8 mouse cellular contexts compared by ENCODE assay signal in the genomic region with DNA sequence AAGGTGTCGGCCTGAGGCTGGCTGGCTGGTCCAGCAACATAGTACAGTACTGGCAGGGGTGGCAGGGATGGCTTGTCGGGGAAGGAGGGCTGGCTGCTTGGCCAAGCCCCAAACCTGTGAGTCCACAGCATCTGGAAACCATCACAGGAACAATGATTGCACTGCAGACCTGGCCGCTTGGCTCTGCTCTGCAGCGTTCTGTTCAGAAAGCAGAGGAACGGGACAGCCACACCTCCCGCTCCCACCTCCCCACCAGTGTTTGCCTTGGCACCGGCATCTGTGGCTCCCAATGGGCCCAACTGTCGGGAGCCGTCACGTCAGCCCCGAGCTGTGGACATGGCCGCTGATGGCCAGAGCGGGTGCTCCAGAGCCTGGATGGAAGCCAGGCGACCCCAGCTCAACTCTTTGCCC. TPM values are rescaled to one million over a fixed set of nuclear protein-coding genes. Genes with fewer than 3 reads are reported as not detected.
DNase-seq lines count a peak whose midpoint lies in the region; ATAC-seq lines count a peak whose summit lies in the region.

No protein-coding gene starts in this region.

- peaks cover 41% of the 10 kb centered on the region for H3K4me1 ChIP-seq in hindbrain, embryonic 16.5 days (ENCODE audit: control insufficient read depth, insufficient read depth, low read depth, low read length)

- WGBS in hindbrain, embryonic 16.5 days: 49% methylated on average over 14 of the region's 14 CpGs

- ATAC-seq in hindbrain, embryonic 16.5 days: 0 out of 2 replicates have a peak, but pooled peaks have one; percentile 22

- no peak overlapping the region for H3K4me2 ChIP-seq in hindbrain, embryonic 16.5 days (ENCODE audit: low read length)

- H3K4me3 ChIP-seq in hindbrain, embryonic 16.5 days (ENCODE audit: low read length): no peak overlapping the region

- peak; percentile 53 for DNase-seq in adrenal gland, postnatal 10 days
- DNase-seq in adrenal gland, adult 18-20 months (ENCODE audit: low spot score in 2 of 2): no peak
- peak; percentile 3 for DNase-seq in thymus, postnatal 14 days
- DNase-seq in thymus, postnatal 25 days: no peak
- peak; percentile 48 for DNase-seq in lung, postnatal 25 days (ENCODE audit: low spot score)
- DNase-seq in frontal cortex, adult 2 months (ENCODE audit: extremely low spot score in 1 of 2, low spot score in 1 of 2): no peak
- DNase-seq in frontal cortex, postnatal 36 days (ENCODE audit: low spot score in 2 of 2): no peak

- no peaks in the 10 kb centered on the region for H3K27me3 ChIP-seq in hindbrain, embryonic 16.5 days (replicated peaks; ENCODE audit: control insufficient read depth, insufficient read depth, low read length)

- H3K9ac ChIP-seq in hindbrain, embryonic 16.5 days (ENCODE audit: low read depth, low read length): no peak overlapping the region

- 0 out of 2 replicates have a peak overlapping the region, but pooled peaks have one; percentile 29 for H3K27ac ChIP-seq in hindbrain, embryonic 16.5 days (ENCODE audit: low read depth, low read length)

- H3K36me3 ChIP-seq in hindbrain, embryonic 16.5 days (ENCODE audit: control insufficient read depth, insufficient read depth, low read length): no peaks in the 10 kb centered on the region

- H3K9me3 ChIP-seq in hindbrain, embryonic 16.5 days (ENCODE audit: control insufficient read depth, low read length): no peaks in the 10 kb centered on the region

RNA-seq across cellular contexts. Expression of gene Zcchc24, which starts 30.2 kb away (rescaled TPM):
- 10 to 100 TPM; 40.5 to 42.0 TPM for total RNA-seq in adrenal gland, postnatal 10 days (2021)
- 10 to 100 TPM; 18.4 to 30.0 TPM for total RNA-seq in adrenal gland, adult 18-20 months (2021)
- 10.1 and 17.2 TPM in 2 replicates for polyA plus RNA-seq in hindbrain, embryonic 16.5 days (2015; fragmentation: Nextera tagmentation; extraction: Ambion mirVana)
- polyA plus RNA-seq in frontal cortex, adult 2 months (2012; rRNA removed): 46.0 and 46.3 TPM in 2 replicates

RNA-seq across cellular contexts. Expression of gene Ppif, which starts 44.6 kb away (rescaled TPM):
- 10 to 100 TPM; 47.9 to 66.6 TPM for total RNA-seq in adrenal gland, postnatal 10 days (2021)
- total RNA-seq in adrenal gland, adult 18-20 months (2021): 10 to 100 TPM; 21.3 to 32.1 TPM
- 34.6 and 45.4 TPM in 2 replicates for polyA plus RNA-seq in hindbrain, embryonic 16.5 days (2015; fragmentation: Nextera tagmentation; extraction: Ambion mirVana)
- polyA plus RNA-seq in frontal cortex, adult 2 months (2012; rRNA removed): 48.2 and 56.4 TPM in 2 replicates

Comparison
In these comparisons a context has a peak if more than half of its experiments do, and no peak if none do; other contexts are left out.
1. DNase-seq: peak in adrenal gland, postnatal 10 days (single experiment), thymus, postnatal 14 days (single experiment) and lung, postnatal 25 days (single experiment); none in adrenal gland, adult 18-20 months (0 of 2), thymus, postnatal 25 days (single experiment), frontal cortex, adult 2 months (0 of 2) and frontal cortex, postnatal 36 days (0 of 2).